Mouse (Mus musculus) regulatory T cell (primary cell): ENCODE results near the gene Gabarapl2.

ENCODE experiments used
- in situ Hi-C: fragments of 300-600 bp; cut with MboI, MseI; formaldehyde crosslinking; loops from one replicate; pipeline ENCODE4 v1.15.1; 2025; ENCODE audit warnings: high pct_unique_total_duplicates

The Gabarapl2 gene

DNA sequence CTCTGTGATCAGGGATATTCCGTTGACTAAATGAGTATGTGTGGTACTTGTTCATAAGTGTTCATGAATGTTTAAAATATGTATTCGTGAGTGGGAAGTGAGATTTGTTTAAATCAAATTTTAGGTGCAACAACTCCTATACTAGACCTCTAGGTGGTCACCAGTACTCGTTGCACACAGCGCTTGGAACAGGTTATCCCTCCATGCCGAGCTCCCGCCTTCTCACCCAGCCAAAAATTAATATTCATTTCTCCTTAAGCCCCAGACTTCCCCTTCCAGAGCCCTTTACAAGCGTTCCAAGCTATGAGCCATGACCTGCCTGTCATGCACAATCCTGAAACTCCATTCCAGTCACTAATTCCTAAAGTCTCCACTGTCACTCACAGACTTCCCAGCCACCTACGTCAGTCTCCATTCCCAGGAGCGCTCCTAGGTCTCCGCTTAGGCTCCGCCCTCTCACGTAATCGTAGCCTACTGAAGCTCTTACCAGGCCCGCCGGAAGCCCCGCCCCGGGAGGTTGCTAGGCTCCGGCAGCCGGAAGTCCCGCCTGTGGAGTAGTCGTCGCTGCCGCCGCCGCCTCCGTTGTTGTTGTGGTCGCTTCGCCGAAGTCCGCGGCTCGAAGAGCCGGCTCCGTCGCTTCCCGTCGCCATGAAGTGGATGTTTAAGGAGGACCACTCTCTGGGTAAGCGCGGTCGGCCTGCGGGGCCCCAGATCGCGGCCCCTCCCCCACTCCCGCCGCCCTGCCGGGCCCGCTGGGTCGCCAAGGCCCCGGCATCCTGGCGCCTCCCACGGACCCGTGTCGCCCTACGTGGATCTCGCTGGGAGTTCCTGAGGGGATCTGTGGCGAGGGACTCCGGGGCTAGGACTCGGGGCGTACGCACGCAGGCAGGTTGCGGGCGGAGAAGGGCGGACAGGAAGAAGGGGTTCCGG lies at the start of gene Gabarapl2:
Gabarapl2 (plus strand) TSS at position 533 of the 930 bp plus-strand sequence.
- in situ Hi-C loops = loop anchor here (5.0 kb wide), 1 partner anchor 52 kb away; the partner anchor contains the start of gene Adat1

DNA sequence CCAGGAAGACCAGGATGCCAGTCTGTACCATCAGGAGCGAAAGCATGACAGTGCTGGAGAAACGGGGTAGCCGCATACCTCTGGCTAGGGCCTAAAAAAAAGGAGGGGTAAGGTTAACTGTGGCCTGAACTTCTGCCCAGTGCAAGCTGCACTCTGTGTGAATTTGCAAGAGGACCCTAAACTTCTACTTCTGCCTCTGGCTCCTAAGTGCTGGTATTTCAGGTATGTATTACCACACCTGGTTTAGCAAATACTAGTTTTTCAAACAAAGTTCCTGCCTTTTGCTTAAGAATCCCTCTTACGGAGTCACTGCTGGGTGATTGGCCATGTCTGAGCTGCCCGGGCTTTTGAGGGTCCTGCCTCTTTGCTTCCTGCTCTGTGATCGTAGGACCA lies 49.6 kb upstream of the Gabarapl2 start:
- in situ Hi-C loops = no loop called here

DNA sequence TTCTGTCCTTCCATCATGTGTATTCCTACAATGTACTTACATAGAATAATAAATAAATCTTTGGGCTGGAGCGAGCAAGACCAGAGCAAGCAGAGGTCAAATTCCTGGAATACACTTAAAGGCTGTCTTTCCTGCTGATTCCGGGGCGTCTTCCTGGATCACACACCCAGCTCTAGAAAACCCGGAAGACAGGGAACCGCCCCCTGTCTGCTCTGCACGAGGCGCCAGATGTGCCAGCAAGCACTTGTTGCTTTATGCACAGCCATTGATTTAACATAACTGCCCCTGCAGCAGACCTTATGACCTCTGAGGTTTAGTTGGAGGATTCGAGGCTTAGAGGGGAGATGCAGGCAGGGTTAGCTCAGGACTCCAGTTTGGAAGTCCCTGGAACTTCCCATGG lies 48.5 kb upstream of the Gabarapl2 start:
- in situ Hi-C loops = no loop called here

- in situ Hi-C loops = no loop called here
Observed at GRCm38 (mm10) chr8:111892615-111893014, 47.9 kb upstream of the Gabarapl2 start.

DNA sequence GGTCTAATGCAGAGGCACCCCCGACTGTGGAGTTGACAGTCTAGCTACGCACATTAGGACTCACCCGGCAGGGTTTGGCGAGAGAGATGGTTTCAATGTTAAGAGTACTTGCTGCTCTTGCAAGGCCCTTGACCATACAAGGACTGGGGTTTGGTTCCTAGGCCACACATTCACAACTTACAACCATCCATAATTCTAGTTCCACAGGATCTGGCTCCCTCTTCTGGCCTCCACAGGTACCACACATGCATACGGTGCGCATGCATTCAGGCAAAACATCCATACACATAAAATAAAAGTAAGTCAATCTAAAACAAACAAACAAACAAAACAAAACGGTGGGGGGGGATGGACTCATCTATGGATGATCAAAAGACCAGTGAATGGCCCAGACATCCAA lies 45.5 kb upstream of the Gabarapl2 start:
- in situ Hi-C loops = no loop called here

DNA sequence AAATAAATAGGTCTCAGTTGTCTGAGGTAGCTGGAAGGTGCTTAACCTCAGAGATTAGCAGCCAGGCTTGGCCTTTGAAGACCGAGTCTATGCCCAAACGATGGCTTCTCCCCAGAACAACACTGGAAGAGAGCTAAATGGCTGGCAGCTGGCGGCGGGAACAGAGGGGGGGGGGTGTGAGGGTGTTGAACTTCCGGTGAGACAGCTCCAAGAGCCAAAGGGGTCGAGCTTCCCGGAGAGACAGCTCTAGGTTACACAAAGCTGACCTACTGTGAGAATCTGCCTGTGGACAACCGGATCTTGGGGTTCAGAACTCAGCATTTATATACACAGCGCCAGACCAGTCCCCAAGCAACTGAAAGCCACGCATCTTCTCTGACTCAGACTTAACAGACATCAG lies 41.9 kb upstream of the Gabarapl2 start:
- in situ Hi-C loops = no loop called here

- in situ Hi-C loops = no loop called here
Observed at GRCm38 (mm10) chr8:111902080-111902479, 38.4 kb upstream of the Gabarapl2 start.

DNA sequence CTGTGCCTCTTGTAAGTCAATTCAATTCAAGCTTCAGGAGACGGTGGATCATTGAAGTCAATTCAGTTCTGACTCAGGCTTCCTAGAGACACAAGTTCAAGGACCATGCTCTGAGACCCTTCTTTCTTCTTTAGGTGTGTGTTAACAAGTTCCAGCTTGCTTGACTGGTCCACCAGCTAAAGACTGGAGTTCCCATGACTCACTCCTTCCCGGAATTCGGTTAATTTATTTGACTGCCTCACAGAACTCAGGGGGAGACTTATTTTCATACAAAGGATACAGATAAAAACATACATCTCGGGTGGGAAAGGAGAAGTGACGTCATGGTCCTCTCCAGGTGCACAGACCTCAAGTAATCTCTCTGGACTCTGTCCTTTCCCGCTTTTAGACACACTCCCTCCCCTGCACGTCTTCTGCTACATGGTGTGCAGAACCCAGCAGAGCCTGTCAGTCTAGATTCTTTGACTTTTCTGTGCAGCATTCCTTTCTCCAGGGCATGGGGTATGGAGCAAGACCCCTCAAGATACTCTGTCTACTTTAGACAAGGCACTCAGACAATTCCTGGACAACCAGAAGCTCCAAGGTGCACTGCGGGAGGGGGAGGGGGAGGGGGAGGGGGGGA lies 34.9 kb upstream of the Gabarapl2 start:
- in situ Hi-C loops = no loop called here

DNA sequence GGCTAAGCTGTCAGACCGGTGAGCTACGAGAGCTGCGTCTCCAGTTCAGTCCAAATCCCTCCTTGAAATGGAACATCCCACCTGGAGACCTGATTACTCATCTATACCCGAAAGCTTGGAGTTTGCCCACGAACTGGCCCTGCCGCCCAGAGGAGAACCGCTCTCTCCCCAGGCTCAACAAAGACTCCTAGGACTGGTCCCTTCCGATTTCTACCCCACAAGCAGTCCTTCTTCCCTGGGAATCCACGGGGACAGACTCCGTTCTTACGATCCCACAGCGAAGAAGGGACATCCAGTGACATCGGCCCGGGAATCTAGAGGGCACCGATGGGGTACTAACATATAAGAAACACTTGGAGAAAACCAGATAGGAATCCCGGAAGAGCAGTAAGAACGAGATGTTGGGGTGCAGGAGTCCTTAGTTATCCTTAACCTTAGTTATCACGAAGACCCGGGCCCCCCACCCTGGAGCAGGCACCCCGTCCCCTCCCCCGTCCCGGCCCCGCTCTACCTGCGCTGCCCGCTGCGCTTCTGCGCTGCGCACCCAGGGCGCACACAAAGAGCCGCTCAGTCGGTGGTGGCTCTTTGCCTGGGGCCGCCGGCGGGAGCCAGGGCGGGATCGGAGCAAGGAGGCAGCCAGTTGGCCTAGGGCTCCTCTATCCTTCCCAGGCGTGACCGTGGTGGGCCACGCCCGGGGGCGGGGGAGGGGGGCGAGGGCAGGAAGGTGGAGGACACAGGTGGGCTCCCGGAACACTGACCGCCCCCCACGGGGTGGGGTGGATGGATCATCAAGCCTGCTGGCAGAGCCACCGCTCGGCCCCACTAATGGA lies 30.7 kb upstream of the Gabarapl2 start, which contains the start of gene Chst5:
Chst5 (minus strand) TSS at position 827 of the 830 bp plus-strand sequence.
- in situ Hi-C loops = no loop called here

- in situ Hi-C loops = no loop called here
Observed at GRCm38 (mm10) chr8:111911572-111911971, 28.9 kb upstream of the Gabarapl2 start.

GRCm38 (mm10) chr8:111912860-111913432 lies 27.6 kb upstream of the Gabarapl2 start:
- in situ Hi-C loops = no loop called here

GRCm38 (mm10) chr8:111919663-111920062 lies 20.8 kb upstream of the Gabarapl2 start:
- in situ Hi-C loops = no loop called here

DNA sequence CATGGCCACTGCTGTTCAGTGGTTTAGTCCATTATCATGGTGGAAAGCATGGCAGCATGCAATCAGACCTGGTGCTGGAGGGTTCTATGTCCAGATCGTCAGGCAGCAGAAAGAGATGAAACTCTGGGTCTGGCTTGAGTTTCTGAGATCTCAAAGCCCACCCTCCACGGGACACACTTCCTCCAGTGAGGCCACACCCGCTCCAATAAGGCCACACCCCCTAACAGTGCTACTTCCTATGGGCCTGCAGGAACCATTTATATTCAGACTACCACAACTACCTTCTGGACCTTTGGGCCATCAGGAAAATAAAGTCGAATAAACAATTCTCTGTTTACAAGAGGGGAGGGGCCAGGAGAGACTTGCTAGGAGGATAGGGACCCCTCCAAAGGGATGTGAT lies 19.5 kb upstream of the Gabarapl2 start:
- in situ Hi-C loops = no loop called here

GRCm38 (mm10) chr8:111923383-111923804 lies 17.1 kb upstream of the Gabarapl2 start:
- in situ Hi-C loops = no loop called here

GRCm38 (mm10) chr8:111924976-111925375 lies 15.5 kb upstream of the Gabarapl2 start:
- in situ Hi-C loops = no loop called here

DNA sequence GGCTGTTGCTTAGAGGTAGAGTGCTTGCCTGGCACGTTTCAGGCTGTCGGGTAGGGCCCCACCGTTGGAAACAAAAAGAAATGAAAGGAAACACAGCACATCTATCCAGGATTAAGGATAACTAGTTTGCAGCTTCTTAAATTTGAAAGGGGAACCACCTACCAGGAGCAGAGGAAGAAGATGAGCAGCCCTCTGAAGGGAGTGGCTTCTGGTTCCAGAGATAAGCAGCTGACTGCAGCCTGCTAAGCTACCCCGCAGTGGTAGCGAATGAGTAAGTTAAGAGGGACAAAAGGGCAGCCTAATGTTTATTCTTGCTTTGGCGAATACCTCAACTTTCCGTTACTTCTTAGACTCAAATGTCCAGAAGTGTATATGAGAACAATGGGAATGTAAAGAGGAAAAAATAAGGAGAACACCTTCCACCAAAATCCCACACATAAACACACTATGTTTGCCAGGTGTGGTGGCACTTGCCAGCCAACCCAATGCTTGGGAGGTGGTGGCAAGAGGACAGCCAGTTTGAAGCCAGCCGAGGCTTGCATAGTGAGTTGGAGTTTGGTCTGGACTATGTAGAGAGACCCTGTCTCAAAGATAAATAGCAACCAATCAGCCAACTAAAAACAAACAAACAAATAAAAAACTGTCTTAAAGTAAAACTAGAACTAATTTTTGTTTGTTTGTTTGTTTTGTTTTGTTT lies 10.7 kb upstream of the Gabarapl2 start:
- in situ Hi-C loops = no loop called here

DNA sequence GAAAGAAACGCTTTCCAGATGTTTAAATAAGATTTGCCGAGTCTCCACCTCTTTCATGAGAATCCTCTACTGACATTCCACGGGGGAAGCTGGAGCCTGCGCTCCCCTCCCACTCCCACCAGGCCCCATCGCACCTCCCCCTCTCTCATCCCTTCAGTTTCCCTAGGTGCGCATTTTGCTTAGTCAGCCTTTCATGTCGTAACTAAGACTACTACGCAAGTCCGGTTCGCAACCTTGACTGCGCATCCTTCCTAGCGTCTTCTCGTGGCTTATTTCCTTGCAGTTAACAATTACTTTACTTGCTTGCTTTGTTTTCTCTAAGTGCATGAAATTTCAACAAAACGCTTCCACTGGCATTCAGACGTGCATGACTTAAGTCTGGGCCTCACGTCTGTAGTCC lies 8.8 kb upstream of the Gabarapl2 start:
- in situ Hi-C loops = no loop called here

- in situ Hi-C loops = no loop called here
Observed at GRCm38 (mm10) chr8:111932580-111933336, 7.7 kb upstream of the Gabarapl2 start.

GRCm38 (mm10) chr8:111933348-111934076 lies 7.0 kb upstream of the Gabarapl2 start, which contains the start of gene Tmem231:
Gene Tmem231 (minus strand): TSS chr8:111933881.
- in situ Hi-C loops = no loop called here
